Mouse (Mus musculus): ENCODE data around the gene Cacna2d4. TPM values are rescaled to one million over a fixed set of nuclear protein-coding genes. Genes with fewer than 3 reads are reported as not detected.
"Not testable (repeated sequence)": the region's sequence is repeated elsewhere in the genome, so short reads cannot be mapped to it uniquely, and the experiment has no call there.

Cacna2d4 gene
- polyA plus RNA-seq, 1 experiment: not detected

DNA sequence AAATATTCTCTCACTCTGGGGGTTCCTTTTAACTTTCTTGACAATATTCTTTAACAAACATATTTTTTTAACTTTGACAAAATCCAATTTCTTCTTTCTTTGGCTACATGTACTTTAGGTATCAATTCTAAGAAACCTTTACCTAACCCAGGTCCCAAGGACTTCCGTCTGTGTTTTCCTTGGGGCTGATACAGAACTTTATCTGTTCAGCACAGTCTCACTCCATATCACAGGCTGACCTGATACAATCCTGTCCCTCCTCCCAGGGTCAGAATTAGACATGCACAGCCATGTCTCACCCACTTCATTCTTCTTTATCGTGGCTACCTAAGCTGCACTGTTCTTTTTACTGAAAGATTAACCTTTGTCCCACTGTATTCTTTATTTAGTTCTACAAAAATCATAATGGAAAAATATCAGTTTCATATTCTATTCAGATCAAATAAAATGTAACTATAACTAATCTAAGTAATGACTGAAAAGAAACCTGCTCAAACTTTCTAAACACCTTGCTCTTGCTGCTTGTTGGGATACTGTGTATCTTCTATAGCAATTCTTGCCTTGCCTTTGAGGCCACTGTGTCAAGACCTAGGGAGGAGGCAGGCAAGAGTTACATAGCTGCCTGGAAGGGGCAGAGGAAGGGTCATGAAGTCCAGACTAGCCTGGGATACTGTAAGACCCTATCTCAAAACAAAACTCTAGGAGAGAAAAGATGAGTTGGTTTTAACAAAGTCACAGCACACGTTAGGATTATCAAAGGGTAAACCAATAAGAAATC lies 124.8 kb downstream of the Cacna2d4 start:
- Histone ChIP-seq H3K27me3 (ENCODE audit: control insufficient read depth) (no peaks in the 10 kb centered on the region), H3K36me3 (ENCODE audit: control insufficient read depth) (peaks cover 94% of the 10 kb centered on the region), H3K4me1 (ENCODE audit: control insufficient read depth) (peaks cover 37% of the 10 kb centered on the region), H3K9me3 (ENCODE audit: control insufficient read depth, low read length) (no peaks in the 10 kb centered on the region), H3K4me3 (replicated peaks) (peak overlapping the region; percentile 12)
- TF ChIP-seq TAL1 (IDR thresholded peaks at IDR 0.05; ENCODE audit: low read length) (peak; percentile 68), GATA1 (IDR thresholded peaks at IDR 0.05; ENCODE audit: low read length) (peak; percentile 81)

DNA sequence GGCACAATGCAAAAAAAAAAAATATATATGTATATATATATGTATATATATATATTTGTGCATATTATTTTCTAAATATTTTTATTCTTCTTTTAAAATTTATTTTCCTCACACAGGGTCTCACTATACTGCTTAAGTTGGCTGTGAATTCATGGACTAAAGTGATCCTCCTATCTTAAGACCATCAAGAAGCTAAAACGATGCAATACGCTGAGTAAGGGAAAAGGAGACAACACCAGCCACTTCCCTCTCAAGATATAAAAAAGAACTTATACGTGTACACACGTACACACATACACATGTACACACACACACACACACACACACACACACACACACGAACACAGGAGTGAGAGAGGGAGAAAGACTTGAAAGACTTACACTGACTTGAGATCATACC lies 127.3 kb downstream of the Cacna2d4 start:
- H3K27me3 ChIP-seq (ENCODE audit: control insufficient read depth): no peaks in the 10 kb centered on the region
- no peak for TF ChIP-seq GATA1 (IDR thresholded peaks at IDR 0.05; ENCODE audit: low read length)
- no peak for TF ChIP-seq TAL1 (IDR thresholded peaks at IDR 0.05; ENCODE audit: low read length)
- peaks cover 93% of the 10 kb centered on the region for H3K36me3 ChIP-seq (ENCODE audit: control insufficient read depth)
- no peak overlapping the region for H3K4me3 ChIP-seq (replicated peaks)
- H3K4me1 ChIP-seq (ENCODE audit: control insufficient read depth): peaks cover 40% of the 10 kb centered on the region
- no peaks in the 10 kb centered on the region for H3K9me3 ChIP-seq (ENCODE audit: control insufficient read depth, low read length)

GRCm38 (mm10) chr6:119366800-119367199 lies 130.5 kb downstream of the Cacna2d4 start:
- peaks cover 17% of the 10 kb centered on the region for H3K4me1 ChIP-seq (ENCODE audit: control insufficient read depth)
- H3K9me3 ChIP-seq (ENCODE audit: control insufficient read depth, low read length); H3K4me3 ChIP-seq (replicated peaks); H3K27me3 ChIP-seq (ENCODE audit: control insufficient read depth): not testable (repeated sequence)
- peaks cover 82% of the 10 kb centered on the region for H3K36me3 ChIP-seq (ENCODE audit: control insufficient read depth)

DNA sequence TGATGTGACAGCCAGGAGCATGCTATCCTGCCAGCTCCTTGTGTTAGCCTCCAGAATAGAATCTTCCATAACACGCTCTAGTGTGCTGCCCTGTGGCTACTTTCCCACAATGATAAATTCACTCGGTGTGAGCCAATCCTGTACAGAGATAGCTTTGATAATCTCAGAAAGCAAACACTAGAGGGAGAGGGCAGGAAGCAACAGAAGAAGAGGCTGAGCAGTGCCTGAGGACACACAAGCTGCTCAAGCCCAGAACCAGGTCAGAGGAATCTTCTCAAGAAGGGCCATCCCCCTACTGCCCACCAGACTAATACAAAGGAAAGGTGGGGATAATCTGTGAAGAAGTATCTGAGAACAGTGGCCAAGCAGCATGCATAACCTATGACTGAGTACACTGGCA lies 131.1 kb downstream of the Cacna2d4 start:
- Histone ChIP-seq H3K36me3 (ENCODE audit: control insufficient read depth) (peaks cover 79% of the 10 kb centered on the region), H3K4me1 (ENCODE audit: control insufficient read depth) (peaks cover 15% of the 10 kb centered on the region), H3K27me3 (ENCODE audit: control insufficient read depth) (no peaks in the 10 kb centered on the region), H3K9me3 (ENCODE audit: control insufficient read depth, low read length) (no peaks in the 10 kb centered on the region), H3K4me3 (replicated peaks) (no peak overlapping the region)
- TF ChIP-seq TAL1 (IDR thresholded peaks at IDR 0.05; ENCODE audit: low read length): no peak
- TF ChIP-seq GATA1 (IDR thresholded peaks at IDR 0.05; ENCODE audit: low read length): no peak

GRCm38 (mm10) chr6:119371624-119372023 lies 135.3 kb downstream of the Cacna2d4 start:
- H3K4me3 ChIP-seq (replicated peaks): no peak overlapping the region

GRCm38 (mm10) chr6:119372237-119372636 lies 135.9 kb downstream of the Cacna2d4 start:
- peaks cover 31% of the 10 kb centered on the region for H3K4me1 ChIP-seq (ENCODE audit: control insufficient read depth)
- H3K9me3 ChIP-seq (ENCODE audit: control insufficient read depth, low read length): no peaks in the 10 kb centered on the region
- H3K4me3 ChIP-seq (replicated peaks): no peak overlapping the region
- no peak for TF ChIP-seq GATA1 (IDR thresholded peaks at IDR 0.05; ENCODE audit: low read length)
- TF ChIP-seq TAL1 (IDR thresholded peaks at IDR 0.05; ENCODE audit: low read length): no peak
- H3K27me3 ChIP-seq (ENCODE audit: control insufficient read depth): no peaks in the 10 kb centered on the region
- H3K36me3 ChIP-seq (ENCODE audit: control insufficient read depth): peaks cover 52% of the 10 kb centered on the region

More at GRCm38 (mm10) chr6:119371624-119372023, 135.3 kb downstream of the Cacna2d4 start:
- Histone ChIP-seq H3K4me1 (ENCODE audit: control insufficient read depth) (peaks cover 28% of the 10 kb centered on the region), H3K9me3 (ENCODE audit: control insufficient read depth, low read length) (no peaks in the 10 kb centered on the region), H3K27me3 (ENCODE audit: control insufficient read depth) (no peaks in the 10 kb centered on the region), H3K36me3 (ENCODE audit: control insufficient read depth) (peaks cover 58% of the 10 kb centered on the region)
- TF ChIP-seq TAL1 (IDR thresholded peaks at IDR 0.05; ENCODE audit: low read length): no peak
- no peak for TF ChIP-seq GATA1 (IDR thresholded peaks at IDR 0.05; ENCODE audit: low read length)

GRCm38 (mm10) chr6:119373000-119373705 lies 136.8 kb downstream of the Cacna2d4 start:
- Histone ChIP-seq H3K4me1 (ENCODE audit: control insufficient read depth) (peaks cover 38% of the 10 kb centered on the region), H3K9me3 (ENCODE audit: control insufficient read depth, low read length) (no peaks in the 10 kb centered on the region), H3K4me3 (replicated peaks) (no peak overlapping the region), H3K36me3 (ENCODE audit: control insufficient read depth) (peaks cover 50% of the 10 kb centered on the region), H3K27me3 (ENCODE audit: control insufficient read depth) (no peaks in the 10 kb centered on the region)
- TF ChIP-seq GATA1 (IDR thresholded peaks at IDR 0.05; ENCODE audit: low read length): no peak
- no peak for TF ChIP-seq TAL1 (IDR thresholded peaks at IDR 0.05; ENCODE audit: low read length)

GRCm38 (mm10) chr6:119375035-119375434 lies 138.7 kb downstream of the Cacna2d4 start:
- H3K27me3 ChIP-seq (ENCODE audit: control insufficient read depth): no peaks in the 10 kb centered on the region
- H3K4me3 ChIP-seq (replicated peaks): no peak overlapping the region
- H3K9me3 ChIP-seq (ENCODE audit: control insufficient read depth, low read length): no peaks in the 10 kb centered on the region
- H3K4me1 ChIP-seq (ENCODE audit: control insufficient read depth): peaks cover 50% of the 10 kb centered on the region
- TF ChIP-seq GATA1 (IDR thresholded peaks at IDR 0.05; ENCODE audit: low read length) (no peak), TAL1 (IDR thresholded peaks at IDR 0.05; ENCODE audit: low read length) (no peak)
- H3K36me3 ChIP-seq (ENCODE audit: control insufficient read depth): peaks cover 49% of the 10 kb centered on the region

DNA sequence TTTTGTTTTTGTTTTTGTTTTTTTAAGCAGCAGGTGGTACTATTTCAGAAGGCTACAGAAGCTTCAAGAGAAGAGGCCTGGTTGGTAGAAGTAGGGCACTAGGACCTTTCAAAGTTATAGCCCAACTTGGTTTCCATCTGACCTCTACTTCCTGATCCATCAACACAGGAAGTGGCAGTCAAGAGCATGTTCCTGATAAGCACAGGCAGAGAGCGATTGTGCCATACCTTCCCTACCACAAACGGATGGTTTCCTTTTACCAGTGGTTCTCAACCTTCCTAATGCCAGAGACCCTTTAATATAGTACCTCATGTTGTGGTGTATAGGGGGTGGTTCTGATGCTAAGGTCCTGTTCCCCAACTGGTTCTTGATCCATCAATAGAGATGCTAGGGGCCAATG lies 141.3 kb downstream of the Cacna2d4 start:
- Histone ChIP-seq H3K4me1 (ENCODE audit: control insufficient read depth) (peaks cover 58% of the 10 kb centered on the region), H3K27me3 (ENCODE audit: control insufficient read depth) (no peaks in the 10 kb centered on the region), H3K9me3 (ENCODE audit: control insufficient read depth, low read length) (no peaks in the 10 kb centered on the region), H3K36me3 (ENCODE audit: control insufficient read depth) (peaks cover 54% of the 10 kb centered on the region), H3K4me3 (replicated peaks) (no peak overlapping the region)
- no peak for TF ChIP-seq GATA1 (IDR thresholded peaks at IDR 0.05; ENCODE audit: low read length)
